Mouse (Mus musculus) hindbrain, postnatal 0 days (tissue): ENCODE results near the gene Sox15. TPM values are rescaled to one million over a fixed set of nuclear protein-coding genes. Genes with fewer than 3 reads are reported as not detected.

Experiments used
- ATAC-seq: fragments of 200-750 bp; cut with Nextera tagmentation; 2 replicates; pipeline ENCODE4 v1.8.0; 2017; ENCODE audit warnings: mild to moderate bottlenecking, moderate TSS enrichment, moderate library complexity
- DNase-seq: peaks from one replicate; pipeline ENCODE4 v3.0.0-alpha.2; 2015; ENCODE audit warnings: low spot score
- H3K27ac ChIP-seq: fragments of 300-500 bp; sonication (generic); 2 replicates; pipeline ENCODE4 v1.5.1; 2014; ENCODE audit warnings: mild to moderate bottlenecking
- H3K27me3 ChIP-seq: fragments of 300-500 bp; sonication (generic); 2 replicates; pipeline ENCODE4 v1.6.1; 2014; ENCODE audit warnings: low read length, mixed read lengths; ENCODE audit not compliant: insufficient read depth
- H3K36me3 ChIP-seq: fragments of 300-500 bp; sonication (generic); 2 replicates; pipeline ENCODE4 v1.6.1; 2014; ENCODE audit warnings: low read length, mixed read lengths; ENCODE audit not compliant: insufficient read depth
- H3K4me1 ChIP-seq: fragments of 300-500 bp; sonication (generic); 2 replicates; pipeline ENCODE4 v1.6.1; 2014; ENCODE audit warnings: antibody characterized with exemption, low read length, mixed read lengths; ENCODE audit not compliant: insufficient read depth
- H3K4me2 ChIP-seq: fragments of 300-500 bp; sonication (generic); 2 replicates; pipeline ENCODE4 v1.6.1; 2014; ENCODE audit warnings: low read depth, mild to moderate bottlenecking, low read length, moderate library complexity, mixed read lengths
- H3K4me3 ChIP-seq: fragments of 300-500 bp; sonication (generic); 2 replicates; pipeline ENCODE4 v1.5.1; 2014; ENCODE audit warnings: low read length
- H3K9ac ChIP-seq: fragments of 300-500 bp; sonication (generic); replicated peaks from 2 replicates; pipeline ENCODE4 v1.6.1; 2014; ENCODE audit warnings: mild to moderate bottlenecking, low read length, moderate library complexity, mixed read lengths
- H3K9me3 ChIP-seq: fragments of 300-500 bp; sonication (generic); 2 replicates; pipeline ENCODE4 v1.6.1; 2016; ENCODE audit warnings: low read length, mixed read lengths
- CTCF ChIP-seq: IDR thresholded peaks from 2 replicates; pipeline ENCODE4 v1.5.1; 2016; ENCODE audit warnings: antibody characterized with exemption, control low read depth, low read depth
- WGBS: fragments of 180-500 bp; shearing (Covaris S2); extraction: QIAGEN DNeasy Blood & Tissue Kit; methylation state at CpG from one replicate; pipeline ENCODE4 v1.1.7; 2014; 5-methylcytosine and 5-hydroxymethylcytosine counted together
- polyA plus RNA-seq: library from polyadenylated mRNA; unstranded; fragments of >200 nt; fragmentation: Nextera tagmentation; extraction: Ambion mirVana; gene quantifications from 2 replicates; pipeline ENCODE4 v1.2.1, GENCODE M21; 2015
- total RNA-seq: library from RNA; depleted of rRNA; stranded (reverse); fragments of >200 nt; gene quantifications from 2 replicates; pipeline ENCODE4 v1.2.3, GENCODE M21; 2014

Gene Sox15
- total and polyA plus RNA-seq, 2 experiments from 2014 or later: 0.40 TPM; not detected in 1

- peak overlapping the region; percentile 98 for H3K4me3 ChIP-seq
- peak overlapping the region; percentile 90 for H3K4me2 ChIP-seq
- TF ChIP-seq CTCF: no peak
- H3K4me1 ChIP-seq: peaks cover 5% of the 10 kb centered on the region; the same call in 1 of the 2 replicates
- H3K9me3 ChIP-seq: no peaks in the 10 kb centered on the region
- WGBS: under 1% methylated on average over 40 of the region's 43 CpGs
- peak overlapping the region; percentile 99 for H3K27ac ChIP-seq
- DNase-seq (no peak), ATAC-seq (peak; percentile 6)
- H3K9ac ChIP-seq: peak overlapping the region; percentile 100
- peaks cover 61% of the 10 kb centered on the region for H3K36me3 ChIP-seq
- no peaks in the 10 kb centered on the region for H3K27me3 ChIP-seq
Observed at GRCm38 (mm10) chr11:69671726-69672124, 16.6 kb downstream of the Sox15 start.

DNA sequence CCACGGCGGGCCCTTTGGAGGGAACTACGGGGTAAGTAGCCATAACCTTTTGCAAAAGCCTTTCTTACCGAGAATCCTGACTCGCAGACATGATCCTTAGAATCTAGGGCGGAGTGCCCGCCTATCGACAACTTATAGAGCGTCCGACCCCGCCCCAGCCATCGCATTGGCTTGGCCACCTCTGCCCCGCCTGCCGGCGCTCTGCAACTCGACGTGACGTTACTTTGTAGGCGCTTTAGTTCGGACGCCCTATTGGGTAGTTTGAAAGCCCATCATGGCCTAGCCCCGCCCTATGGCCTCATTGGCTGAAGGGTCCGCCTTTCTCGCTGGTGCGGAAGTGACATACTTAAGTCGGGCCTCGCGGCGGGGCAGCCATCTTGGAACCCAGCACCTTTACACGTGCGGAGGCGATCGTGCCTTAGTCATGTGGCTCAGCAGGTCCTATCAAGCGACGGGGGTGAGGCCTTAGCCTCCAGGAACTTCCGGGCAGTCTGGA, 17.1 kb downstream of the Sox15 start, which contains the start of gene Eif4a1:
Gene Eif4a1 (minus strand): TSS at position 213 of the 496 bp plus-strand sequence.
- peak; percentile 8; the same call in 1 of the 2 replicates for TF ChIP-seq CTCF
- Histone ChIP-seq H3K4me3 (peak within 1 kb of the TSS; percentile 98), H3K36me3 (peaks cover 63% of the 10 kb centered on the region), H3K4me1 (peaks cover 5% of the 10 kb centered on the region; the same call in 1 of the 2 replicates), H3K27ac (peak within 1 kb of the TSS; percentile 99), H3K4me2 (peak within 1 kb of the TSS; percentile 90), H3K27me3 (no peaks in the 10 kb centered on the region), H3K9me3 (no peaks in the 10 kb centered on the region), H3K9ac (peak within 1 kb of the TSS; percentile 100)
- under 1% methylated on average over 36 of the region's 36 CpGs for WGBS
- ATAC-seq (peak; percentile 97), DNase-seq (peak; percentile 100)

DNA sequence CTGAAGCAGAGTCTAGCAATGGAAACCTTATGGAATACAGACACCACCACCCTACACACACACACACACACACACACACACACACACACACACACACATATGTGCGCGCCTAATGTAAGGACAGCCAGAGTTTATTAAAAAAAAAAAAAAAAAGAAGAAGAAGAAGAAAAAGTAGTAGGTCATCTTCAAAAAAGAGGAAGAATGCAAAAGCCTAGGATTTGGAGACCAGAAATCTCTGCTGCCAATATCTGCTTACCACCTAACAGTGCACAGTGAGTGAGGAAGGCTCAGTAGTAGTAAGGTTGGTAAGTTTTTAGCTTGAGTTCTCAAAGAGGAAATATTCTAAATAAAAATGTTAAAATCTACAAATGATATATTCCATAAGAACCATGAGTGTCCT, 24.0 kb downstream of the Sox15 start:
- no peak for TF ChIP-seq CTCF
- ATAC-seq: no peak

DNA sequence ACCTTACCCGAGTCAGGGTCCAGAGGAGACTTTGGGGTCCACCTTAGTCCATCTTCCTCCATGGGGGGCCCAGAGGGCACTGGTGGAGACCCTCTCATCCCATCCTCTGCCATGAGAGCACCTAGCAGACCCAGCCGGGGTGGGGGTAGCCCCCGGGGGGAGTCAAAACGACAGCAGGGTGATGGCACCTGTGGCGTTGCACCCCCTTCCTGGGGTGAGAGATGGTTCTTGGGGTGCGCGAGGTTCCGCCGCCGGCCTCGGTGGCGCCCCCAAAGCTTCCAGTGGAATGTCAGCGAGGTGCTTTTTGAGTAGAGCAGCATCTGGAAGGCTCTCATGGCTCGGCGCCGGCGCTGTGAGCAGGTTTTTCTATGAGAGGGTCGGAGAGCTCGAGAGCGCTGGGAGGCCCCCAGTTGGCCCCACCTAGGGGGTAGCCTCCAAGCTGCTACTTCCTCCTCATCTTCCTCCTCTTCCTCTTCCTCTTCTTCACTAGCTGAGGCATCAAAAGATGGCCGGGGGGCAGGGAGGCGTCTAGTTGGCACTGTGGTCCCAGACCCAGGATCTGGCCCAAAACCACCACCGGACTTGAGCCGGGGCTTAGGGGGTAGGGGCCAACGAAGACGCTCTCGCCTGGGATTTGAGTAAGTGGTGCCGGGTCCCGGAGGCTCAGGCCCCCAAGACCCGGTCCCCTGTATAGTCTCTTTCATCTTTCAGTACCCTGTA, 25.2 kb downstream of the Sox15 start:
- no peak overlapping the region for H3K9ac ChIP-seq
- H3K27me3 ChIP-seq: no peaks in the 10 kb centered on the region
- H3K4me2 ChIP-seq: peak overlapping the region; percentile 83
- H3K9me3 ChIP-seq: no peaks in the 10 kb centered on the region
- TF ChIP-seq CTCF: 0 out of 2 replicates have a peak, but pooled peaks have one; percentile 5
- no peak overlapping the region for H3K27ac ChIP-seq
- peaks cover 25% of the 10 kb centered on the region for H3K4me1 ChIP-seq
- peaks cover 33% of the 10 kb centered on the region; the same call in 1 of the 2 replicates for H3K36me3 ChIP-seq
- DNase-seq: no peak
- H3K4me3 ChIP-seq: peak overlapping the region; percentile 79; the same call in 1 of the 2 replicates
- 90% methylated on average over 30 of the region's 30 CpGs for WGBS
- ATAC-seq: no peak

More for the DNA sequence above, 24.0 kb downstream of the Sox15 start:
- WGBS: 90% methylated on average over 2 of the region's 2 CpGs
- Histone ChIP-seq H3K27me3 (no peaks in the 10 kb centered on the region), H3K9ac (no peak overlapping the region), H3K4me1 (peaks cover 19% of the 10 kb centered on the region; the same call in 1 of the 2 replicates), H3K9me3 (no peaks in the 10 kb centered on the region), H3K4me2 (no peak overlapping the region), H3K4me3 (no peak overlapping the region), H3K36me3 (peaks cover 44% of the 10 kb centered on the region), H3K27ac (no peak overlapping the region)
- no peak for DNase-seq

DNA sequence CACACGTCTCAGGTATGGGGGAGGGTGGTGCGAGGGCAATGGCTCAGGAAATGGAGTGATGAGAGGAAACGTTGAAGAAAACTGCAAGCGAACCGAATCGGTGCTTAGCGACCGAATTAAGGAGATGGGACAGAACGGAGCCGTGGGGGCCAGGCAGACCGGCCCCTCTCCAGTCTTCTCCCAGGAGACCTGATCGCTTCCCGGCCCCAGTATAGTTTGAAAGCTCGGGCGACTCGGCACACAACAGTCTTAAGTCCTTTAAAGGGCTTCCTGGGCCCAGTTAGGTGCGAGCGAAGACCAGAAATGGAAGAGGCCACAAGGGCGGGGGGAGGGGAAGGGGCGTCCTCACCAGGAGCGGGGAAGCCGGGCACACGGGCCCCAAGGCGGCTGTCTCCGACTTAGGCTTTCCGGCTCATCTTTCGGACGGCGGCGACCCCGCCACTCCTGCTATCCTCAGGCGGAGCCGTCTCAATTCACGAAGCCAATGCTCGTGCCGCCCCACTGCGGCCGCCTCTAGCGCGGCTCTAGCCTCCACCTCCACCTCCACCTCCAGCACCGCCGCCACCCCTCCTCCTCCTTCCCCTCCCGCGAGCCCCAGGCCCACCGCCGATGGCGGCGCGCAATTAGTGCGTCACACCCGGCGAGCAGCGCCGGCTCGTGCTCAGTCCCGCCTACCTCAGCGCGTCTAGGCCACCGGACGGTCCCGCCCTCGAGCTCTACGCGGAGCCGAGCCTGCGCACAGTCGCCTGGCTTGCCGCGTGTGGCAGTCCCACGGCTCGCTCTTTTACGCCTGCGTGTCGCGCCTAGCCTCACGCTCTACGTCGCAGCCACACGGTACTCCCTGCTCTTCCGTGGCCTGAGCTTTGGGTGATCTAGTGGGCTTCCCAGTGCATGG, 26.4 kb downstream of the Sox15 start, which contains the start of gene Senp3:
Gene Senp3 (minus strand): TSS at position 771 of the 895 bp plus-strand sequence.
- peak within 1 kb of the TSS; percentile 79 for H3K4me3 ChIP-seq
- no peaks in the 10 kb centered on the region for H3K9me3 ChIP-seq
- DNase-seq (peak; percentile 99), ATAC-seq (peak; percentile 97)
- peak within 1 kb of the TSS; percentile 83 for H3K4me2 ChIP-seq
- H3K36me3 ChIP-seq: peaks cover 21% of the 10 kb centered on the region; the same call in 1 of the 2 replicates
- H3K27me3 ChIP-seq: no peaks in the 10 kb centered on the region
- peak within 1 kb of the TSS; percentile 76 for H3K9ac ChIP-seq
- under 1% methylated on average over 73 of the region's 80 CpGs for WGBS
- peak within 1 kb of the TSS; percentile 84 for H3K27ac ChIP-seq
- TF ChIP-seq CTCF: no peak
- peaks cover 28% of the 10 kb centered on the region for H3K4me1 ChIP-seq

DNA sequence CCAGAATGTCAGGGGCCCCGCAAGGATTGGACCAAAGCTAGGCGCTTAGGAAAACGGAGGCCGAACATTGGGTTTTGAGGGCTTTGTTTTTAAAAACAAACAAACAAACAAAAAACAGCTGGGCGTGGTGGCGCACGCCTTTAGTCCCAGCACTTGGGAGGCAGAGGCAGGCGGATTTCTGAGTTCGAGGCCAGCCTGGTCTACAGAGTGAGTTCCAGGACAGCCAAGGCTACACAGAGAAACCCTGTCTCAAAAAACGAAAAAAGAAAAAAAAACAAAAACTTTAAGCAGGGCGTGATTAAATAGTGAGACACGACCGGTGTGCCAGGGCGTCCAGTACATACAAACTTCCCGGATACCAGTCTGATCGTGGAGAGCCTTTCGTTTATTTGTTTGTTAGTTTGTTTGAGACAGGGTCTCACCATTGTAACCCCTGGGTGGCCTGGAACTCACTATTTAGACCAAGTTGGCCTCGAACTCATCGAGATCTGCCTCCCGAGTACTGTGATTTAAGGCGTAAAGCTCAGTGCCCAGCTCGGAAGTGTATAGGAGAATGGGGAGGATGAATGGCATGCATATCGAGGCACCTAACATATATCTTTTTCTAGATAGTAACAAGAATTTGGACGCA, 27.2 kb downstream of the Sox15 start:
- WGBS: 24% methylated on average over 24 of the region's 24 CpGs
- Histone ChIP-seq H3K27me3 (no peaks in the 10 kb centered on the region), H3K4me3 (peak overlapping the region; percentile 79), H3K9ac (peak overlapping the region; percentile 76), H3K9me3 (no peaks in the 10 kb centered on the region), H3K4me1 (peaks cover 32% of the 10 kb centered on the region), H3K4me2 (peak overlapping the region; percentile 83), H3K27ac (peak overlapping the region; percentile 84), H3K36me3 (peaks cover 15% of the 10 kb centered on the region; the same call in 1 of the 2 replicates)
- TF ChIP-seq CTCF: no peak
- ATAC-seq (0 out of 2 replicates have a peak, but pooled peaks have one; percentile 0), DNase-seq (no peak)
